Mouse (Mus musculus) heart, postnatal 25 days (tissue): ENCODE measurements around the gene Aldh8a1. TPM values are rescaled to one million over a fixed set of nuclear protein-coding genes. Genes with fewer than 3 reads are reported as not detected.

Experiments
- DNase-seq: peaks from one replicate; pipeline ENCODE4 v3.0.0; 2022; ENCODE audit warnings: low spot score
- intact Hi-C: fragments of 180-260 bp; cut with DNase I; formaldehyde crosslinking; loops from one replicate; pipeline ENCODE4 v1.15.1; 2025
- total RNA-seq, 2 experiments: library from RNA; stranded (reverse); gene quantifications; 2 replicates each; pipeline ENCODE4 v1.2.3; 2021

Gene Aldh8a1
- total RNA-seq, 2 experiments from 2014 or later = not detected

- intact Hi-C loops = no loop called here
- DNase-seq = no peak
Observed at GRCm38 (mm10) chr10:21410711-21411110, 33.6 kb downstream of the Aldh8a1 start.

GRCm38 (mm10) chr10:21411621-21412205 lies 34.6 kb downstream of the Aldh8a1 start:
- DNase-seq = no peak
- intact Hi-C loops = no loop called here

- intact Hi-C loops = no loop called here
- DNase-seq = no peak
Observed at GRCm38 (mm10) chr10:21415031-21415430, 37.9 kb downstream of the Aldh8a1 start.

- no peak for DNase-seq
- intact Hi-C loops = no loop called here
Observed at GRCm38 (mm10) chr10:21416184-21416583, 39.1 kb downstream of the Aldh8a1 start.

- no peak for DNase-seq
- intact Hi-C loops = no loop called here
Observed at GRCm38 (mm10) chr10:21419188-21419587, 42.1 kb downstream of the Aldh8a1 start.

- intact Hi-C loops = no loop called here
- DNase-seq = no peak
Observed at GRCm38 (mm10) chr10:21420457-21421424, 43.6 kb downstream of the Aldh8a1 start.

- intact Hi-C loops = no loop called here
- DNase-seq = no peak
Observed at GRCm38 (mm10) chr10:21426515-21426914, 49.4 kb downstream of the Aldh8a1 start.

GRCm38 (mm10) chr10:21427996-21428395 lies 50.9 kb downstream of the Aldh8a1 start:
- no peak for DNase-seq
- intact Hi-C loops = no loop called here

- intact Hi-C loops = no loop called here
- DNase-seq = no peak
Observed at GRCm38 (mm10) chr10:21439268-21439667, 62.2 kb downstream of the Aldh8a1 start.

- DNase-seq = no peak
- intact Hi-C loops = no loop called here
Observed at GRCm38 (mm10) chr10:21441020-21441419, 63.9 kb downstream of the Aldh8a1 start.

GRCm38 (mm10) chr10:21441690-21442089 lies 64.6 kb downstream of the Aldh8a1 start:
- intact Hi-C loops = no loop called here
- DNase-seq = no peak

GRCm38 (mm10) chr10:21443646-21444324 lies 66.7 kb downstream of the Aldh8a1 start:
- intact Hi-C loops = no loop called here
- DNase-seq = no peak

GRCm38 (mm10) chr10:21444410-21444809 lies 67.3 kb downstream of the Aldh8a1 start:
- intact Hi-C loops = no loop called here
- no peak for DNase-seq

Other genes starting within 250 kb of the Aldh8a1 start
- under 1 TPM in 1 of 2 experiments, not detected in 1; 0.23 TPM for gene Myb, start 216.3 kb upstream of the Aldh8a1 start, total RNA-seq
- 10 to 100 TPM; 70.1 to 74.9 TPM for gene Hbs1l, start 81.3 kb upstream of the Aldh8a1 start, total RNA-seq
- not detected for gene 1700020N01Rik, start 215.9 kb downstream of the Aldh8a1 start, total RNA-seq